Mouse (Mus musculus) lung, adult 2 months (tissue): ENCODE results near the gene Cst6. TPM values are rescaled to one million over a fixed set of nuclear protein-coding genes. Genes with fewer than 3 reads are reported as not detected.

Experiments used
- DNase-seq: peaks from one replicate; pipeline ENCODE4 v3.0.0; 2022
- H3K4me1 ChIP-seq: fragments of 200-500 bp; 2 replicates; pipeline ENCODE4 v1.6.1; 2011; ENCODE audit warnings: low read length; ENCODE audit not compliant: control insufficient read depth, insufficient read depth
- H3K4me3 ChIP-seq: fragments of 200-500 bp; replicated peaks from 2 replicates; pipeline ENCODE3; 2011; ENCODE audit warnings: low read depth, mild to moderate bottlenecking, control low read depth, low read length; ENCODE audit errors: extremely low read depth
- CTCF ChIP-seq: fragments of 200-500 bp; IDR thresholded peaks from 2 replicates; pipeline ENCODE4 v1.5.1; 2011; ENCODE audit warnings: mild to moderate bottlenecking, low read length, control low read depth; ENCODE audit not compliant: insufficient read depth
- POLR2A ChIP-seq: fragments of 200-500 bp; IDR thresholded peaks from 2 replicates; pipeline ENCODE4 v1.6.1; 2011; ENCODE audit warnings: low read depth, mild to moderate bottlenecking, control low read depth, low read length, borderline replicate concordance; ENCODE audit errors: extremely low read depth
- WGBS: fragments of 180-500 bp; shearing (Covaris S2); methylation state at CpG from one replicate; pipeline ENCODE4 v1.1.7; 2018; 5-methylcytosine and 5-hydroxymethylcytosine counted together
- polyA plus RNA-seq: library from polyadenylated mRNA; depleted of rRNA; stranded (reverse); fragments of >200 nt; gene quantifications from 2 replicates; pipeline ENCODE4 v1.2.3, GENCODE M21; 2012

Gene Cst6
- polyA plus RNA-seq, 1 experiment: 32.5 TPM

- H3K4me3 ChIP-seq: no peak overlapping the region
- H3K4me1 ChIP-seq: no peaks in the 10 kb centered on the region
- no peak for DNase-seq
- WGBS: 80% methylated on average over 1 of the region's 1 CpGs
- no peak for TF ChIP-seq CTCF
- no peak for TF ChIP-seq POLR2A
These were observed 28.1 kb upstream of the Cst6 start for GRCm38 (mm10) chr19:5377446-5377845.

DNA sequence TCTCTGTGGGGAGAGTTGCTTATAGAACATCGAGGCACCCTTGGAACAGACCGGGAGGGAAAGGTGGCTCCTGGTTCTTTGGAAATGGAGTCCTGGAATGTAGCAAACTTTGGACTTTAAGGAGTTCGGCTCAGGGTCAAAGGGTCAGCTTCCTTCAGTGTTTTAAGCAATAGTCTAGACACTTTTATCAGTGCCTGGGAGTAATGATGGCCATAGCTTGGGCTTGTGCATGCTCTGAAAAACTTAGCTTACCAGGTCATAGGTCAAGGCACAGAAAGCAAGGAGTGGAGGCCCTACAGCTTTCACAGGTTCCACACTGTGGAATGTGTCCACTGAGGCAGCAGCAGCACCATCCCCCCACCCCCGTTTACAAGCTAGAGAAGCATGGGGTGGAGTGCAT is 25.4 kb upstream of the Cst6 start:
- Histone ChIP-seq H3K4me1 (no peaks in the 10 kb centered on the region), H3K4me3 (no peak overlapping the region)
- no peak for DNase-seq
- WGBS: 63% methylated on average over 4 of the region's 4 CpGs
- TF ChIP-seq POLR2A (no peak), CTCF (no peak)

- 73% methylated on average over 4 of the region's 4 CpGs for WGBS
- no peak for DNase-seq
- H3K4me3 ChIP-seq: no peak overlapping the region
- no peaks in the 10 kb centered on the region for H3K4me1 ChIP-seq
- TF ChIP-seq CTCF (no peak), POLR2A (no peak)
These were observed 24.8 kb upstream of the Cst6 start for GRCm38 (mm10) chr19:5374177-5374576.

DNA sequence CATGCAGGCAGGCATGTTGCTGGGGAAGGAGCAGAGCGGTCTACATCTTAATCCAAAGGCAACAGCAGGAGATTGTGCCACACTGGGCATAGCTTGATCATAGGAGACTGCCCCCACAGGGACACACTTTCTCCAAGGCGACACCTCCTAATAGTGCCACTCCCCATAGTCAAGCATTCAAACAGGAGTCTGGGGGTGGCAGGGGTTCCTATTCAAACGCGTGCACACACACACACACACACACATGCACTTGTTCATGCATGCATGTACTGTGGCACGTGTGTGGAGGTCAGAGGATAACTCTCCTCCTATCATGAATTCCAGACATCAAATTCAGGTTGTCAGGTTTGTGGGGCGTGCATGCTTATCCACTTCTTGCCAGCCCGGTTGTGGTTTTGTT is 23.4 kb upstream of the Cst6 start:
- Histone ChIP-seq H3K4me1 (peaks cover 4% of the 10 kb centered on the region; the same call in 1 of the 2 replicates), H3K4me3 (no peak overlapping the region)
- no peak for DNase-seq
- no peak for TF ChIP-seq CTCF
- no peak for TF ChIP-seq POLR2A
- WGBS: 93% methylated on average over 7 of the region's 7 CpGs

- TF ChIP-seq CTCF (no peak), POLR2A (no peak)
- no peak overlapping the region for H3K4me3 ChIP-seq
- WGBS: 78% methylated on average over 3 of the region's 3 CpGs
- peaks cover 6% of the 10 kb centered on the region; the same call in 1 of the 2 replicates for H3K4me1 ChIP-seq
- no peak for DNase-seq
These were observed 21.6 kb upstream of the Cst6 start for GRCm38 (mm10) chr19:5370932-5371331.

DNA sequence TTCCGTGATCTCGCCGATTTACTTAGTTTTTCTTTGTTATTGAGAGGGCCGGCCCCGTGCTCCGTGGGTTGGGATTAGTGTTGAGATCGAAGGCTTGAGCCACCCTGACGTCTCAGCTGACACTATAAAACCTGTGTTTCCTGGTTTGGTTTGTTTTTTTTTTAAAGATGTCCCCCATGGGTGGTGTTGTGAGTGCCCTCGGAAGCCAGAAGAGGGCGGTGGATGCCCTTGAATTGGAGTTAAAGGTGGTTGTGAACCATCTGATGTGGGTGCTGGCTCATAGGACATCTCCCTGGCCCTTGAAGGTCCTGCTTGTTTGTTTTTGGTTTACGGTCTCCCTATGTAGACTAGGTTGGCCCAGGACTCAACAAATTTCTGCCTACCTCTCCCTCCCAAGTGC is 18.1 kb upstream of the Cst6 start:
- Histone ChIP-seq H3K4me1 (peaks cover 10% of the 10 kb centered on the region; the same call in 1 of the 2 replicates), H3K4me3 (peak overlapping the region; percentile 88)
- WGBS: 8% methylated on average over 11 of the region's 11 CpGs
- no peak for DNase-seq
- no peak for TF ChIP-seq CTCF
- TF ChIP-seq POLR2A: no peak

DNA sequence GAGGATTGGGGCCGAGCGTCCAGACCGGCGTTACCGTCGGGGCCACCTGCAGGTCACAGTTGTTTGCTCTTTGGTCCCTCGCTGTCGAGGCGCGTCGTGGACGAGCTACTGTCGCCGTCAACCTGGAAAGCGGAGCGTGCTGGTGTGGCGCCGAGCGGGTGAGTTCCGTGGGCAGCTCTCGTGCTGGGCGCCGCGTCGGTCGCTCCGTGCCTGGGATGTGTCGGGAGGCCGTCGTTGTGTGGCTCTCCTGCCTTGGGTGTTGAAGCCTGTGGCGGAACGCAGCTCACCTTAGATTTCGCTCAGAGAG is 17.6 kb upstream of the Cst6 start, which contains the start of gene Banf1:
Banf1 (minus strand) TSS at position 116 of the 307 bp plus-strand sequence.
- WGBS: under 1% methylated on average over 33 of the region's 33 CpGs
- TF ChIP-seq CTCF (no peak), POLR2A (no peak)
- peaks cover 10% of the 10 kb centered on the region; the same call in 1 of the 2 replicates for H3K4me1 ChIP-seq
- H3K4me3 ChIP-seq: peak within 1 kb of the TSS; percentile 88
- no peak for DNase-seq

DNA sequence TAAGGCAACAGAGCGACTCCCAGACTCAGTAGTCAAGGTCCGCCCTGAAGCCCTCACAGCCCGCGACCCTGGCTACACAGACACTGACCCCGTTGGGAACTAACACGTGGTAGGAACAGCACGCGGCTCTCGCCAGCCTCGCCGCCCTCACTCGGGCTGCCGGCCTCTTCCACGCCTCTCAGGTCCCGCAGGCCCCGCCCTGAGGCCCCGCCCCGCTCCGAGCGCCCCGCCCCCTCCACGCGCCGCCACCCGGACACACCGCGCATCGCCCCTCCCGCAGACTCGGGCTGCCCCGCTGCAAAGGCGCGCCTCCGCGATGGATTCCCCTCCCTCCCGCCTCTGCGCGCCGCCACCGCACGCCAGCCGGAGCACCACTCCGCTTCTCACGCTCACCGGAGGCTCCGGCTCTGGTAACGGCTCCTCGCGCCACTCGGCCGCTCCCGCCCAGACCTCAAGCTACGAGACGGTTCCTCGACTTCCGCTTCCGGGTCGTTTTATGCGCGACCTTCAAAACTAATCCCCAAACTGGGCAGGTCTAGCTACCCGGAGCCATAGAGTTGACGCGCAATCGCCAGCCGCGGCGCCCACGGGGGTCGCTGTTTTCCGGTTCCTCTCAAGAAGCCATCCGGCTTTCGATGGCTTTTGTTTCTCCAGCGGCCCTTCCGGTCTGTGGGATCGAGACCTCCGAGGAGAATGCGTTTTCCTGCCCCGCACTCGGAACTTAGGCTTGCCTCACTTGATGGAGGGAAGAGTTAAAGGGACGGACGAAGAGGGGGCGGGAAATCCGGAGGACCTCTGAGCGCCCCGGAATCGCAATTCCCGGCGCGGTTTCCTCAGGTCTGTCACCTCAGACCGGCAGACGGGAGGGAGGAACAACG is 17.0 kb upstream of the Cst6 start, which contains the start of gene Eif1ad:
Eif1ad (plus strand) TSS at position 567 of the 878 bp plus-strand sequence.
- WGBS: under 1% methylated on average over 75 of the region's 92 CpGs
- Histone ChIP-seq H3K4me1 (peaks cover 10% of the 10 kb centered on the region; the same call in 1 of the 2 replicates), H3K4me3 (peak within 1 kb of the TSS; percentile 88)
- DNase-seq: peak; percentile 96
- TF ChIP-seq CTCF (no peak), POLR2A (peak; percentile 53; the same call in 1 of the 2 replicates)

- Histone ChIP-seq H3K4me3 (peak overlapping the region; percentile 54), H3K4me1 (peaks cover 10% of the 10 kb centered on the region; the same call in 1 of the 2 replicates)
- TF ChIP-seq POLR2A: no peak
- TF ChIP-seq CTCF: no peak
- DNase-seq: no peak
- WGBS: 15% methylated on average over 11 of the region's 11 CpGs
These were observed 16.4 kb upstream of the Cst6 start for GRCm38 (mm10) chr19:5365751-5366150.

DNA sequence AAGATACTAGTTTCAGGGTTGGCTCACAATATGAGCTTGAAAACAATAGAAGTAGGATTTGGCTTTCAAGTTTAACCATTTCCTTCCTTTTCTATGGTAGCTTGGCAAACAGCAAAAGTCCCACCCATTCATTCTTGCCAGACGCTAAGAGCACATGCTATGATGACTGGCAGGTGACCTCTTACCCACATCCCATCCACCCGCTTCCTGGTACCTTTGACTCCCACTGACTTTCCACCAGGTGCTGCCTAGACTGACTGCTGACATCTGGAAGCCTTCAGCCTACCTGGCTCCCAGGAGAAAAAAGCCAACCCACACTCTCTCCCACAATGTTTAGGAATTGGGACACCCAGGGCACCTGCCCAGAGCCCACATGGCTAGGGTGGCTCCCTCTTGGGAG is 14.8 kb upstream of the Cst6 start:
- Histone ChIP-seq H3K4me1 (peaks cover 10% of the 10 kb centered on the region; the same call in 1 of the 2 replicates), H3K4me3 (no peak overlapping the region)
- 44% methylated on average over 2 of the region's 2 CpGs for WGBS
- no peak for DNase-seq
- TF ChIP-seq CTCF: no peak
- TF ChIP-seq POLR2A: no peak
